Mouse (Mus musculus): ENCODE data around the gene Lrrc59. TPM values are rescaled to one million over a fixed set of nuclear protein-coding genes. Genes with fewer than 3 reads are reported as not detected.
"Not testable (repeated sequence)": the region's sequence is repeated elsewhere in the genome, so short reads cannot be mapped to it uniquely, and the experiment has no call there.

The Lrrc59 gene
- polyA plus RNA-seq, 1 experiment, result 70.9 TPM

- TF ChIP-seq CTCF (IDR thresholded peaks at IDR 0.05; ENCODE audit: extremely low read depth, insufficient read depth, low read length), result no peak
- no peak for TF ChIP-seq POLR2A (IDR thresholded peaks at IDR 0.05; ENCODE audit: extremely low read depth, insufficient read depth, low read length)
- H3K4me1 ChIP-seq (ENCODE audit: control insufficient read depth, insufficient read depth, low read length), result no peaks in the 10 kb centered on the region
- H3K4me3 ChIP-seq (ENCODE audit: insufficient read depth, low read length), result no peak overlapping the region
- H3K27ac ChIP-seq (ENCODE audit: insufficient read depth, low read length), result no peak overlapping the region
These were observed 52.1 kb downstream of the Lrrc59 start for GRCm38 (mm10) chr11:94681640-94682039.

- Histone ChIP-seq H3K4me1 (ENCODE audit: control insufficient read depth, insufficient read depth, low read length) (no peaks in the 10 kb centered on the region), H3K4me3 (ENCODE audit: insufficient read depth, low read length) (no peak overlapping the region), H3K27ac (ENCODE audit: insufficient read depth, low read length) (no peak overlapping the region)
- TF ChIP-seq POLR2A (IDR thresholded peaks at IDR 0.05; ENCODE audit: extremely low read depth, insufficient read depth, low read length) (no peak), CTCF (IDR thresholded peaks at IDR 0.05; ENCODE audit: extremely low read depth, insufficient read depth, low read length) (no peak)
These were observed 52.9 kb downstream of the Lrrc59 start for GRCm38 (mm10) chr11:94682427-94682826.

- Histone ChIP-seq H3K27ac (ENCODE audit: insufficient read depth, low read length) (no peak overlapping the region), H3K4me1 (ENCODE audit: control insufficient read depth, insufficient read depth, low read length) (no peaks in the 10 kb centered on the region), H3K4me3 (ENCODE audit: insufficient read depth, low read length) (no peak overlapping the region)
- no peak for TF ChIP-seq CTCF (IDR thresholded peaks at IDR 0.05; ENCODE audit: extremely low read depth, insufficient read depth, low read length)
- TF ChIP-seq POLR2A (IDR thresholded peaks at IDR 0.05; ENCODE audit: extremely low read depth, insufficient read depth, low read length), result no peak
These were observed 57.6 kb downstream of the Lrrc59 start for GRCm38 (mm10) chr11:94687178-94687577.

- not testable (repeated sequence) for H3K27ac ChIP-seq (ENCODE audit: insufficient read depth, low read length); H3K4me3 ChIP-seq (ENCODE audit: insufficient read depth, low read length); H3K4me1 ChIP-seq (ENCODE audit: control insufficient read depth, insufficient read depth, low read length)
These were observed 62.9 kb downstream of the Lrrc59 start for GRCm38 (mm10) chr11:94692502-94692901.

Other genes with a start within 250 kb of the Lrrc59 start
- 1.6 and 2.0 TPM in 2 replicates for gene Abcc3, start 236.8 kb upstream of the Lrrc59 start, polyA plus RNA-seq (2012; rRNA removed)
- 137 and 159 TPM in 2 replicates for gene Cacna1g, start 155.6 kb upstream of the Lrrc59 start, polyA plus RNA-seq (2012; rRNA removed)
- 0.15 and 0.25 TPM in 2 replicates for gene Spata20, start 143.6 kb upstream of the Lrrc59 start, polyA plus RNA-seq (2012; rRNA removed)
- 0.76 and 0.98 TPM in 2 replicates for gene Epn3, start 129.8 kb upstream of the Lrrc59 start, polyA plus RNA-seq (2012; rRNA removed)
- gene Mycbpap, start 108.0 kb upstream of the Lrrc59 start, polyA plus RNA-seq (2012; rRNA removed), result 2.4 and 2.5 TPM in 2 replicates
- gene Rsad1, start 80.5 kb upstream of the Lrrc59 start, polyA plus RNA-seq (2012; rRNA removed), result 16.9 and 18.3 TPM in 2 replicates
- 0.08 and 0.15 TPM in 2 replicates for gene Chad, start 64.7 kb upstream of the Lrrc59 start, polyA plus RNA-seq (2012; rRNA removed)
- gene Acsf2, start 27.9 kb upstream of the Lrrc59 start, polyA plus RNA-seq (2012; rRNA removed), result 15.2 and 15.8 TPM in 2 replicates
- gene Mrpl27, start 24.0 kb downstream of the Lrrc59 start, polyA plus RNA-seq (2012; rRNA removed), result 122 and 130 TPM in 2 replicates
- gene Eme1, start 24.2 kb downstream of the Lrrc59 start, polyA plus RNA-seq (2012; rRNA removed), result 0.17 TPM in 2 replicates
- 21.2 and 22.3 TPM in 2 replicates for gene Xylt2, start 47.7 kb downstream of the Lrrc59 start, polyA plus RNA-seq (2012; rRNA removed)
- not detected in 2 replicates for gene Gm11541, start 74.7 kb downstream of the Lrrc59 start, polyA plus RNA-seq (2012; rRNA removed)
- gene Cdc34b, start 112.0 kb downstream of the Lrrc59 start, polyA plus RNA-seq (2012; rRNA removed), result 0.08 and 0.13 TPM in 2 replicates
- gene Tmem92, start 152.9 kb downstream of the Lrrc59 start, polyA plus RNA-seq (2012; rRNA removed), result not detected in 2 replicates